ENCODE assay signal across 13 mouse cellular contexts in genomic region chr1:180922273-180923048, GRCm38 (mm10). TPM values are rescaled to one million over a fixed set of nuclear protein-coding genes. Genes with fewer than 3 reads are reported as not detected.
A peak's percentile ranks its signal among the peaks of the same experiment; 100 is the strongest.
DNase-seq lines count a peak whose midpoint lies in the region; ATAC-seq and TF ChIP-seq lines count a peak whose summit lies in the region.
"Had no signal": no experiment of that assay in that cellular context is flagged by ENCODE, and none has a peak within 500 bp of the region (broad histone marks: within the 10 kb centered on the region; RNA-seq: fewer than 3 reads in every experiment).

No protein-coding gene starts in this region.

- TF ChIP-seq CTCF in bone marrow macrophage, adult 2 months (IDR thresholded peaks at IDR 0.05; ENCODE audit: low read depth, low read length): no peak
- TF ChIP-seq CTCF in left cerebral cortex, adult 2 months (IDR thresholded peaks at IDR 0.05): no peak

- DNase-seq in thymus, postnatal 0 days (ENCODE audit: low spot score): peak; percentile 80
- DNase-seq in thymus, postnatal 10 days (ENCODE audit: low spot score in 2 of 2): no peak
- no peak for DNase-seq in cerebellum, postnatal 4 days (ENCODE audit: low spot score in 2 of 2)
- DNase-seq in left cerebral cortex, adult 2 months (ENCODE audit: extremely low spot score in 1 of 2, low spot score in 2 of 2): no peak
- no peak for DNase-seq in adrenal gland, adult 18-20 months (ENCODE audit: low spot score in 2 of 2)
- DNase-seq: cerebellum, adult 8-10 months; liver, embryonic 13.5 days had no signal

- peaks cover 18% of the 10 kb centered on the region for H3K4me1 ChIP-seq in bone marrow macrophage, adult 2 months (ENCODE audit: control insufficient read depth, insufficient read depth, low read length)
- H3K4me1 ChIP-seq: embryonic facial prominence, embryonic 15.5 days; hindbrain, embryonic 12.5 days had no signal

- H3K27ac ChIP-seq in bone marrow macrophage, adult 2 months (ENCODE audit: insufficient read depth, low read depth, low read length): peak overlapping the region; percentile 81
- H3K27ac ChIP-seq in left cerebral cortex, adult 2 months: no peak overlapping the region
- H3K27ac ChIP-seq: embryonic facial prominence, embryonic 15.5 days; hindbrain, embryonic 12.5 days; kidney, postnatal 0 days; liver, embryonic 13.5 days had no signal

- intact Hi-C loops in left cerebral cortex, adult 2 months (cut with DNase I): no loop called here

- no peak overlapping the region for H3K4me3 ChIP-seq in bone marrow macrophage, adult 2 months (ENCODE audit: insufficient read depth, low read length)
- no peak overlapping the region for H3K4me3 ChIP-seq in left cerebral cortex, adult 2 months
- H3K4me3 ChIP-seq: embryonic facial prominence, embryonic 15.5 days; hindbrain, embryonic 12.5 days; liver, embryonic 13.5 days had no signal

- TF ChIP-seq POLR2A in bone marrow macrophage, adult 2 months (IDR thresholded peaks at IDR 0.05; ENCODE audit: borderline replicate concordance, low read depth, low read length): no peak

- peak; percentile 93 for ATAC-seq in neutrophil, adult 5-6 weeks (ENCODE audit: extremely low read depth, insufficient number of reproducible peaks, low FRiP score, poor library complexity, severe bottlenecking)

RNA-seq across cellular contexts. Expression of gene Lefty1, which starts 12.4 kb away (rescaled TPM):
- 1.7 and 2.9 TPM in 2 replicates for polyA plus RNA-seq in thymus, postnatal 0 days (2015; fragmentation: Nextera tagmentation; extraction: Ambion mirVana)
- not detected in 2 replicates for polyA plus RNA-seq in bone marrow macrophage, adult 2 months (2012; ENCODE audit: insufficient read depth, insufficient read length, missing spikeins)
- not detected in 2 replicates for total RNA-seq in neutrophil, adult 5-6 weeks (2017)
- under 1 TPM in 1 of 2 experiments, not detected in 1; 0.77 TPM for total RNA-seq in left cerebral cortex, adult 2 months (2021)
- 1 to 10 TPM; 3.3 to 5.7 TPM for total RNA-seq in adrenal gland, adult 18-20 months (2021)

RNA-seq across cellular contexts. Expression of gene Pycr2, which starts 18.4 kb away (rescaled TPM):
- 142 and 147 TPM in 2 replicates for polyA plus RNA-seq in thymus, postnatal 0 days (2015; fragmentation: Nextera tagmentation; extraction: Ambion mirVana)
- 19.2 and 20.9 TPM in 2 replicates for polyA plus RNA-seq in bone marrow macrophage, adult 2 months (2012; ENCODE audit: insufficient read depth, insufficient read length, missing spikeins)
- total RNA-seq in neutrophil, adult 5-6 weeks (2017): 16.7 and 19.3 TPM in 2 replicates
- 10 to 100 TPM; 26.7 to 28.3 TPM for total RNA-seq in left cerebral cortex, adult 2 months (2021)
- 10 to 100 TPM; 30.3 to 34.3 TPM for total RNA-seq in adrenal gland, adult 18-20 months (2021)

RNA-seq across cellular contexts. Expression of gene Tmem63a, which starts 19.7 kb away (rescaled TPM):
- 13.8 and 14.4 TPM in 2 replicates for polyA plus RNA-seq in thymus, postnatal 0 days (2015; fragmentation: Nextera tagmentation; extraction: Ambion mirVana)
- 23.4 and 23.9 TPM in 2 replicates for polyA plus RNA-seq in bone marrow macrophage, adult 2 months (2012; ENCODE audit: insufficient read depth, insufficient read length, missing spikeins)
- 14.9 and 15.8 TPM in 2 replicates for total RNA-seq in neutrophil, adult 5-6 weeks (2017)
- total RNA-seq in left cerebral cortex, adult 2 months (2021): 10 to 100 TPM; 15.4 to 16.3 TPM
- total RNA-seq in adrenal gland, adult 18-20 months (2021): 10 to 100 TPM; 44.7 to 77.9 TPM

RNA-seq across cellular contexts. Expression of gene Lefty2, which starts 29.6 kb away (rescaled TPM):
- 0.86 and 0.98 TPM in 2 replicates for polyA plus RNA-seq in thymus, postnatal 0 days (2015; fragmentation: Nextera tagmentation; extraction: Ambion mirVana)
- polyA plus RNA-seq in bone marrow macrophage, adult 2 months (2012; ENCODE audit: insufficient read depth, insufficient read length, missing spikeins): not detected in 2 replicates
- total RNA-seq in neutrophil, adult 5-6 weeks (2017): not detected in 2 replicates
- under 1 TPM; 0.61 to 0.84 TPM for total RNA-seq in left cerebral cortex, adult 2 months (2021)
- under 1 TPM; 0.32 to 0.73 TPM for total RNA-seq in adrenal gland, adult 18-20 months (2021)
- polyA plus RNA-seq: liver, embryonic 13.5 days; neural tube, embryonic 11.5 days had no signal
